Mouse (Mus musculus): ENCODE results near the gene Tmem132a.

Tmem132a gene

DNA sequence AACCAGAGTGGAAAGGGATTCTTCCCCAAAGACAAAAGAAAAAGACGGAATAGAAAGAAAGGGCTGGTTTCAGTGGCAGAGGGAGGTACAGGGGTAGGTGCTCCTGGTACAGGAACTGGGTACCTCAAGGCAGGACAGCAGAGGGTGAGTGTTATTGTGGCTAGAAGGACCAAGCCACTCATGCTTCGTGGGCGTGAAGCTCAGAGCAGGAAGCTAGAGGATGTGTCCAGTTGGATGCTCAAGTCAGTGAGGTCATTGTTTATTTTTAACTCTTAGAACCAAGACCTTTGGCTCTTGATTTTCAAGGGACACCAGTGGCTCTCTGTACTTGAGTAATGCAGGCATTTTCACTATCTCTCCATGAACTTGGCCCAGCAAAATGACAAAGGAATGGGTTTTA is 37.7 kb downstream of the Tmem132a start:
- DNase-seq (ENCODE audit: low read depth, low spot score) = no peak

GRCm38 (mm10) chr19:10831424-10831823 is 38.3 kb downstream of the Tmem132a start:
- peak; percentile 86 for DNase-seq (ENCODE audit: low read depth, low spot score)

- DNase-seq (ENCODE audit: low read depth, low spot score) = peak; percentile 80
Measured at GRCm38 (mm10) chr19:10829436-10830175, 40.1 kb downstream of the Tmem132a start, which contains the start of gene Cd6. Gene Cd6 (minus strand): TSS chr19:10830058.

- no peak for DNase-seq (ENCODE audit: low read depth, low spot score)
Measured at GRCm38 (mm10) chr19:10828321-10828720, 41.4 kb downstream of the Tmem132a start.

- DNase-seq (ENCODE audit: low read depth, low spot score) = no peak
Measured at GRCm38 (mm10) chr19:10824061-10824460, 45.7 kb downstream of the Tmem132a start.

GRCm38 (mm10) chr19:10822534-10822933 is 47.2 kb downstream of the Tmem132a start:
- DNase-seq (ENCODE audit: low read depth, low spot score) = no peak

DNA sequence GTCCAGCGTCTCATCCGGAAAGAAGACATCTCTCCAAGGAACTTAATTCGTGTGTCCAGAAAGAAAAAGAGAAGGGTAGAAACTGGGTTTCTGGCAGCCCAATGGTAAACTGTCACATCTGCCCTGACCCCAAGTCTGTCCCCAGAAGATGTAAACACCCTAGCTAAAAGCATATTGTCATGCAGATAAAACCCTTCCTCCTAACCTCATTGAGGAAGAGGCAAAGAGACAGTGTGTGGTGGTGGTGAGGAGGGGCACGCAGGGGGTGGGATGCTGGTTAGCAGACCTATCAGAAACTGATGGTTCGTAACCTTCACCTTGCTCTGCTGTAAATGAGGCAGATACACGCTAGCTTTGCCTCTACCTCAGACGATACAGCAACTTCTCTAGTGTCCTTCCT is 48.4 kb downstream of the Tmem132a start:
- DNase-seq (ENCODE audit: low read depth, low spot score) = no peak

DNA sequence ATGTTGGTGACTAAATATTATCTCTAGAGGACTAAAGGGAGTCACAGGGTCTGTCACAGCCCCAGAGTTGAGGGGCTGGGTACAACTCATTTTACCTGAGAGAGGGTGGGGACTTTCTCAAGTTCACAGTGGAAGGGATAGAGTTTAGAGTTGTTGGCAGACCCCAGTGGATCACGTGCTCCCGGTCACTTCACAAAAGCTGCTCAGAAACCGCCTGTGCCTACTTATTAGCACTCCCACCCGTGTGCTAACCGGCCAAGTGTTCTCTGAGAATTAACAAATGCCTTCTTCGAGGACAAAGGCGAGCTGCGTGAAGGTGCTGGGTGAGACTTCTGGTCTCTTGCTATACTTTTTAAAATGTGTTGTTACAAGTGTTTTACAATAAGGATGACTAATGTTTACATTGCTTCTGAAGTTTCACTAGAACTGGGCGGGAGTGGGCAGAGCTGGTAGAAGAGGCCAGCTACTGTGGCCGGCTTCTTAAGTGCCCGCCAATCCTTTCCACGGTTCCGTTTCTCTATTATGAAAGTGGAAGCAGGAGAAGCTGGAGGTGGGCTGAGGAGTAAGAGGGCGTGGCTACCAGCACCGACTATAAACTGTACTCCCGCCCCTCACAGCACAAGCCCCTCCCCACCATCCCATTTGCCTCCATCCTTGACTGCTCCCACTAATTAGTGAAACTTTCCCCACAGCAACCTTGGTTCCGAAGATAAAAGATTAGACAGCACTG is 51.4 kb downstream of the Tmem132a start:
- DNase-seq (ENCODE audit: low read depth, low spot score) = peak; percentile 62

- peak; percentile 60 for DNase-seq (ENCODE audit: low read depth, low spot score)
Measured at GRCm38 (mm10) chr19:10816462-10816861, 53.3 kb downstream of the Tmem132a start.

DNA sequence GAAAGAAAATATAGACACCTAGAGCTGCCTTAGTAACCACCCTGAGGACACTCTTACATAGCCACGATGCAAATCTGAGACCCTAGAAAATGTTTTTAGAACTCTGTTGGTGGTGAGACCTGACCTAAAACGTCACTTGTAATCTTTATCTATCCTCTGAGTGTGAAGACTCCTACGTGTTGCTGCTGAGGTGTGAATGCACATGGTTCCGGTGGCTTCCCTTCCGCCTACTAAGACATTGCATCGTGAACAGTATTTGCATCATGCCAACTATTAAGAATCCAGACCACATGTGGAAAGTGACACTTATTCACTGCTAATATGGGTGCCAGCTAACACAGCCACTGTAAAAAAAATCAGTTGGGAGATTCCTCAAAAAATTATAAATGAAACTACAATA is 53.9 kb downstream of the Tmem132a start:
- peak; percentile 82 for DNase-seq (ENCODE audit: low read depth, low spot score)

- peak; percentile 63 for DNase-seq (ENCODE audit: low read depth, low spot score)
Measured at GRCm38 (mm10) chr19:10813905-10814304, 55.8 kb downstream of the Tmem132a start.

- peak; percentile 62 for DNase-seq (ENCODE audit: low read depth, low spot score)
Measured at GRCm38 (mm10) chr19:10813039-10813438, 56.7 kb downstream of the Tmem132a start.

DNA sequence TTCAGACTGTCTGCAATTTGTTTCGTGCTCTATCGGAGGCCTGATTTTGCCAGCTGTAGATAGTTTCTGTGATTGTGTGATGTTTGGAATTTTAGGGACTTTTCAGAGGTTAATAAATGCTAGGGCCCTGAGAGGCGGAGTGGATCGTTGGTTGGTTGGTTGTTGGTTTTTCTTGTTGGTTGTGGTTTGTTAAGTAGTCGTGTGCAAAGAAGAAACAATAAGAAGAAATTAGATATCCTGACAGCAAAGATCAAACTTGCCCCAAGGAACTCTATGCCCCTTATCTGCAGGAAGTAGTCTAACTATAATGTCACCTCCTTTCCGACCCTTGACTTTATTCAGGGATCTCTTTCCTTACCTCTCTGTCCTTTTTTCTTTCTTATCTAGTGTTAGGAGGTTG is 58.3 kb downstream of the Tmem132a start:
- peak; percentile 53 for DNase-seq (ENCODE audit: low read depth, low spot score)

DNA sequence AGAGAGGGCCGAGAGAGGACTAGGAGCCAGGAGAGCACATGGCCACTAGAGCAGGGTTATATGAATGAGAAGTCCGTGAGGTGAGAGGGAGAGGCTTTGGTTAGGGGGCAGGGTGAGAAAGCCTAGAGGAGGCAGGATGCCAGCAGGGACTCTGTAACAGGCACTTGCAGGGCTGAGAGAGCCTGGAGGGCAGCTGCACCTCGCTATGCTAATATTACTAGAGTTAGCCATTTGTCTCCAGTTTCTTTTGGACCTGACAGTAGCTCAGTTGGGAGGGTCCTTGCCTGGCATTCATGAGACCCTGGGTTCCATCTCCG is 59.6 kb downstream of the Tmem132a start:
- no peak for DNase-seq (ENCODE audit: low read depth, low spot score)

DNA sequence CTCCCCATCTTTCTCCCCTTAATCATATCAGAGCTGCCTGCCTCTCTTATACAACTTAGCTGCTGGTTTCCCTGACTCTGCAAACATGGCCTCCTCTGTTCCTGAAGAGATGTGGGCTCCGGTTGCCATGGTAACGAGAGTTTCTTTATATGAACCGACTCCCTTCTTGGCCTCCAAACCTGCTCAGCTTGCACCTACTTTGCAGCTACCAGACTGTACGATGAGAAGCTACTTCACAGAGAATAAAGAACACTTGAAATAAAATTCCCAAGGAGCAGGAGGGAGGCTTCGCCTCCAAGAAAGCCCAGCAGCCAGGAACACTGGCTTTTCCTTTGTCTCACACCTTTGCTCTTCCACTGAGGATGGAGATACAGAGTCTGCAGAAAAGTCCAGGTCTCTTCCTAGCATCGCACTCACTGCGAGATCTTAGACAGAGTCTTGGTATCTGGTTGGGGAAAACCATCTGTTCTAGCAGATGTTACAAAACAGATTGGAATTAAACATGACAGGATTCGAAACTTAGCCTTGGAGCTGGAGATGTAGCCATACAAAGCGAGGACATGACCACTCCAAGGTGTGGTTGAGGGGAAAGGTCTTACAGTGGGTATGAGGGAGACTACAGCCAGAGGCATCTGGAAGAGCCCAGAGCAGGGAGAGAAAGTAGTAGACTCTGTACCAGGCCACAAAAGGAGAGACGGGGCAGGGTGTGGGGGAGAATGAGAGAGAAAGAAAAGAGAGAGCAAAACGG is 60.1 kb downstream of the Tmem132a start:
- no peak for DNase-seq (ENCODE audit: low read depth, low spot score)

DNA sequence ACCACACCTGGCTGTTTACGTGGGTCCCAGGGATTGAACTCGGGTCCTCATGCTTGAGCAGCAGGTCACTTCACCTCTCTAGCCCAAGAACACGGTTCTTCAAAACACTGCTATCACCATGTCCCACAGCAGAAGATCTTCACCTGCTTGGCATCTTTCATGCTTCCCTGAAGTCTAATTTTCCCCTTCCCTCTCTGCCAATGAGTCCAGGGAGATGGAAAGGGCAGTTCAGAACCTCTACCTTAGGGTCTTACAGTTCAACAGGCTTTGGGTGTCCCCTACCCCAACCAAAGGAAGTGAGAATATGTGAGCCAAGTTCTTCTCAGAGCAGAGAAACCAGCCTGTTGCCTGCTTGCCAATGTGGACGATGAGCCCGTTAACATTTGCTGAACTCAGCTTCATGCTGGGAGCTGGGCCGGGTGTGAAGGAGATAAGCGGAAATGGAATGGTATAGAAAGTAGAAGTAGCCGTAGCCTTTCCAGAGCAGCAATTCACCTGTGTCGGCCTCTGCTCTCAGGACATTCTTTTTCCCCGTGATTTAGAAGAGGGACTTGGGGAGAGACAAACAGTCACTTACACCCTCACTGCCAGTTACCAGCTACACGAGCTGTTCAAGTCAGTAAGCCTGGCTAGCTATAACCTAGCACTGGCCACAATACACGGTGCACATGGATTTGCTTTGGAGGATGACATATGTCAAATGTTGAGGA is 61.1 kb downstream of the Tmem132a start:
- DNase-seq (ENCODE audit: low read depth, low spot score) = no peak
